Mouse (Mus musculus): ENCODE data around the gene Uvrag. TPM values are rescaled to one million over a fixed set of nuclear protein-coding genes. Genes with fewer than 3 reads are reported as not detected.
"Not testable (repeated sequence)": the region's sequence is repeated elsewhere in the genome, so short reads cannot be mapped to it uniquely, and the experiment has no call there.

Gene Uvrag
- total RNA-seq, 1 experiment from 2014 or later: 31.4 TPM

GRCm38 (mm10) chr7:99073734-99074372 lies 67.1 kb downstream of the Uvrag start:
- ATAC-seq (replicated peaks; ENCODE audit: low read depth, poor library complexity, severe bottlenecking): peak; percentile 63; the same call in 1 of the 2 replicates

- ATAC-seq (replicated peaks; ENCODE audit: low read depth, poor library complexity, severe bottlenecking): no peak
Observed at GRCm38 (mm10) chr7:99067710-99068109, 73.2 kb downstream of the Uvrag start.

GRCm38 (mm10) chr7:99065920-99066319 lies 75.0 kb downstream of the Uvrag start:
- ATAC-seq (replicated peaks; ENCODE audit: low read depth, poor library complexity, severe bottlenecking): no peak

- no peak for ATAC-seq (replicated peaks; ENCODE audit: low read depth, poor library complexity, severe bottlenecking)
Observed at GRCm38 (mm10) chr7:99065391-99065831, 75.5 kb downstream of the Uvrag start.

GRCm38 (mm10) chr7:99064795-99065194 lies 76.1 kb downstream of the Uvrag start:
- ATAC-seq (replicated peaks; ENCODE audit: low read depth, poor library complexity, severe bottlenecking): no peak

GRCm38 (mm10) chr7:99062263-99062662 lies 78.7 kb downstream of the Uvrag start:
- not testable (repeated sequence) for ATAC-seq (replicated peaks; ENCODE audit: low read depth, poor library complexity, severe bottlenecking)

- no peak for ATAC-seq (replicated peaks; ENCODE audit: low read depth, poor library complexity, severe bottlenecking)
Observed at GRCm38 (mm10) chr7:99061056-99061680, 79.8 kb downstream of the Uvrag start.

- ATAC-seq (replicated peaks; ENCODE audit: low read depth, poor library complexity, severe bottlenecking): no peak
Observed at GRCm38 (mm10) chr7:99060476-99060875, 80.5 kb downstream of the Uvrag start.

GRCm38 (mm10) chr7:99059934-99060333 lies 81.0 kb downstream of the Uvrag start:
- no peak for ATAC-seq (replicated peaks; ENCODE audit: low read depth, poor library complexity, severe bottlenecking)

- ATAC-seq (replicated peaks; ENCODE audit: low read depth, poor library complexity, severe bottlenecking): no peak
Observed at GRCm38 (mm10) chr7:99057053-99057630, 83.8 kb downstream of the Uvrag start.

GRCm38 (mm10) chr7:99053626-99054025 lies 87.3 kb downstream of the Uvrag start:
- ATAC-seq (replicated peaks; ENCODE audit: low read depth, poor library complexity, severe bottlenecking): no peak

- no peak; the same call in 1 of the 2 replicates for ATAC-seq (replicated peaks; ENCODE audit: low read depth, poor library complexity, severe bottlenecking)
Observed at GRCm38 (mm10) chr7:99052471-99053241, 88.3 kb downstream of the Uvrag start.

GRCm38 (mm10) chr7:99050882-99051281 lies 90.1 kb downstream of the Uvrag start:
- ATAC-seq (replicated peaks; ENCODE audit: low read depth, poor library complexity, severe bottlenecking): no peak

- ATAC-seq (replicated peaks; ENCODE audit: low read depth, poor library complexity, severe bottlenecking): peak; percentile 96
Observed at GRCm38 (mm10) chr7:99049897-99050296, 91.0 kb downstream of the Uvrag start.

- no peak for ATAC-seq (replicated peaks; ENCODE audit: low read depth, poor library complexity, severe bottlenecking)
Observed at GRCm38 (mm10) chr7:99046545-99047206, 94.3 kb downstream of the Uvrag start.

- ATAC-seq (replicated peaks; ENCODE audit: low read depth, poor library complexity, severe bottlenecking): no peak
Observed at GRCm38 (mm10) chr7:99045525-99045924, 95.4 kb downstream of the Uvrag start.

GRCm38 (mm10) chr7:99043923-99044322 lies 97.0 kb downstream of the Uvrag start:
- ATAC-seq (replicated peaks; ENCODE audit: low read depth, poor library complexity, severe bottlenecking): no peak

GRCm38 (mm10) chr7:99043322-99043721 lies 97.6 kb downstream of the Uvrag start:
- ATAC-seq (replicated peaks; ENCODE audit: low read depth, poor library complexity, severe bottlenecking): peak; percentile 91

GRCm38 (mm10) chr7:99041818-99042217 lies 99.1 kb downstream of the Uvrag start:
- ATAC-seq (replicated peaks; ENCODE audit: low read depth, poor library complexity, severe bottlenecking): no peak

GRCm38 (mm10) chr7:99039912-99040311 lies 101.0 kb downstream of the Uvrag start:
- no peak for ATAC-seq (replicated peaks; ENCODE audit: low read depth, poor library complexity, severe bottlenecking)
